Mouse (Mus musculus) hematopoietic stem cell, adult 5-6 weeks (primary cell): ENCODE measurements at regions not wholly inside any gene's neighbourhood (a gene's known extent, or its start where the extent isn't known, plus 50 kb on each side); places are given as distances from the start of the nearest gene placed in this dataset.
A peak's percentile ranks its signal among the peaks of the same experiment; 100 is the strongest.

Source experiments
- ATAC-seq, 2 experiments: fragments of 125-278 bp in 1 of 2; replicated peaks in 1 of 2; 2 replicates each; pipeline ENCODE4 v1.8.0; 2016 to 2017; ENCODE audit warnings: inconsistent platforms in 2 of 2, mild to moderate bottlenecking in 2 of 2, moderate number of reproducible peaks in 2 of 2, low read depth in 1 of 2, moderate TSS enrichment in 1 of 2; ENCODE audit not compliant: low FRiP score in 2 of 2, poor library complexity in 2 of 2, severe bottlenecking in 2 of 2, insufficient read depth in 1 of 2, low TSS enrichment in 1 of 2

DNA sequence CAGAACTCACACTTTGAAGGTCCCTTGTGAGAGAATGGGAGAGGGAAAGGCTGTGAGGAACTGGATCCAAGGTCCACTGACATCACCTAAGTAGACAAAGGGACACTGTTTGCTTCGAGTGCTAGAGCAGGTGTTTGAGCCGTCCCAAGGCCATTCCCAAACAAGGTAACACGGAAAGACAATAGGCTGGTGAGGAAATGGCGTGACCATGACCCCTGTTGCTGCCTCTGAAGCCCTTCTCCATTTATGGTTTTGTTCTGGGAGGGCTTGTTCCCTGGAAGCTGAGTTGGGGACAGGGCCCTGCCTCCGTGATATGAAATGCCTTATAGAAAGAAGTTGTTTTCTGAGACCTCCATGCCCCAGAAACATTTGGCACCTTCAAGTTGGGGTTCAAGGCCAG lies 130.6 kb downstream of the Psmg1 start:
- ATAC-seq: no peak

DNA sequence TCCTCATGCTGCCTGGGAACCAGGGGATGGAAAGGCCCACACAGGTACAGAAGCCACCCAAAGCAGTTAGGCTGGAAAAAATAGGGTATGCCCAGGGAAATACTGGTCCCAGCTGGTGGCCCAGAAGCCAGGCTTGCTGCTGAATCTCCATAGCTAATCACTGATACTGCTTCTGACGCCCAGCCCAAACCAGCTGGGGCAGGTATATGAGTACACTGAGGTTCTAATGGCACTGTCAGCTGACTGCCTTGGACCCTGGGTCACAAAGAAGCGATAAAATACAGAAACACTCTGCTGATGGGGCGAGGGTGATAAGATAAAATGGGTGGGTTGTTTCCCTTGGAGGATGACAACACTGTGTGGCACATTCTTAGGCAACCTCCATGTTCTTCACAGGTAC lies 133.4 kb downstream of the Psmg1 start:
- ATAC-seq: no peak

DNA sequence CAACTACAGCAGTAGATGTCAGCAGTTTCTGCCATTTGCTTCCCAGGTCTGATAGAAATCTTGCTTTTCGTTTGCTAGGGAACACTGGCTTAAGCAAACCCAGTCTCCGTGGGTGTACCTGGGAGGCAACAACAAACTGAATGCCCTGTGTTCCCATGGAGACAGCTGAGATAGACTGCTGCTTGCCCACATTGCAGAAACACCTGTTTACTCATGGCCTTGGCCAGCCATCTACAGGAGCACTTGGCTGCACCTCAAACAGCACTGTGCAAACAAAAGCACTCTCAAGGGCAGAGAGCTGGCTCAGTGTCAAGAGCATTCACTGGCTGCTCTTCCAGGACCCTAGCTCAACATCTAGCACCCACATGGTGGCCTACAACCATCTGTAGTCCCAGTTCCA lies 135.5 kb downstream of the Psmg1 start:
- no peak for ATAC-seq

DNA sequence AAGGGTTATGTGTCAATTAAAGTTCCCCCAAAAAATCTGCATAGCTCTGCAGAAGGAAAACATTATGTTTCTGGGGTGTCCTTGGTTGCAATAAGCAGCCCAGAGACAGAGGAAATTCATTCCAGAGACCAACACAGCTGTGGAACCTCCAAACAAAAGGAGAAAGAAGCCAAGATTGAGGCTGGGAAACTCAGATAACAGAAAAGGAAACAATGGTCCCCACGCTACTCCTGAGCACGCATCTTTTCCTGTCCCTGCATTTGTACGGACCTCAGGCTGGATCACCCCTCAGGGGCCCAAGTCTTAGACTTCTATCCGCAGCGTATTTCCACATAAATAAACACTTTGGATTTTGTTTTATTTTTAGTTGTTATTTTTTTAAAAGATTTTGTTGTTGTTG lies 138.9 kb downstream of the Psmg1 start:
- ATAC-seq: no peak

DNA sequence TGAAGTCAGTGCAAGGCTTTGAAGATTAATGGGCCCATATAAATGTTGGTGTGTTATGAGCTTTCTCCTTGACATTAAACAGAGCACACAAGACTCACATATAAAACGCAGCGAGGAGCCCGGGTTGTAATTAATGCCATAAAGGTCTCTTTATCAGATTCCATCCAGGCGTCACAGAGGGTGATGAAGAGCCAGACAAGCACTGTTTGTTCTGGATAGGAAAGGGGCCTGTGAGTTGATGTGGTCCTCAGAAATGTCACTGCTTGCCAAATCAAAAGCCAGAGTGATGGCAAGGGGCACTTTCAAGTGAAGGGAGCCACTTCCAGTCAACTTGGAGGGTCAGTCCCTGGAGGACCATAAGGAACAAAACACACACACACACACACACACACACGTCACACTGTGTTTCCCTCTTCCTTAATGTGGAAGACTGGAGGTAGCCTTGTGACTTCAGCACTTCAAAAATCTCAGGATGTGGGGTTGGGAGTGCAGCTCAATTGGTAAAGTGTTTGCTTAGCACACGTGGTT lies 142.1 kb downstream of the Psmg1 start:
- no peak for ATAC-seq

DNA sequence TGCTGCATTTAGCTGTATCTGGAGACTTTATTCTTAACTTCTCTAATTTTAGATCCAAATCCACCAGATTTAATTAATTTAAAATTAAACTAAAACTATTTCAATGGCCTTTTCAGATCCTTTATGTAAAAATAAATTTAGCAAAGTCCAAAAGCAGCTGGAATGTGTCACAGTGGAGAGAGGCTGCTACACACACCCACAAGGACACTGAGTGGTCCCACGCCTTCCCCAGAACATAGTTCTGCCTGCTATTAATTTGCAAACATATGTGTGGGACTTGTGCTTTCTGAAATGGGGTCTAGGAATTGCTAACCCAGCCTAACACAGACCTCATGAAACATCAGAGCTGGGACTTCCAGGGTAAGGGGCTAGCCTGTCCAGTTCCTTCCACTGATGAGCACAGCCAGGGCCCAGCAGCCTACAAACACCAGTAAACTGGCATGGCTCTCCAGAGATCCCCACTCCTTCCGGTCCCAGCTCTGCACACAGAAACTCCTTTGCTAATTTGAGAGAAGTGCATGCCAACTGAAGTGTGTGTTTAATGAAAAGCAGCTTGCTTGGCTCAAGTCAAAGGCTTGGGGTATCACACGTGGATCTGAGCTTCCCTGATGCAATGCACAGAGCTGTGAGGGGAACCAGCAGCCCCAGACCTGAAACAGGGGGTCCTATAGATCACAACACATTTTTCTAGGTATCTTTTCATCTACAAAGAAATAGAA lies 142.8 kb downstream of the Psmg1 start:
- no peak for ATAC-seq

DNA sequence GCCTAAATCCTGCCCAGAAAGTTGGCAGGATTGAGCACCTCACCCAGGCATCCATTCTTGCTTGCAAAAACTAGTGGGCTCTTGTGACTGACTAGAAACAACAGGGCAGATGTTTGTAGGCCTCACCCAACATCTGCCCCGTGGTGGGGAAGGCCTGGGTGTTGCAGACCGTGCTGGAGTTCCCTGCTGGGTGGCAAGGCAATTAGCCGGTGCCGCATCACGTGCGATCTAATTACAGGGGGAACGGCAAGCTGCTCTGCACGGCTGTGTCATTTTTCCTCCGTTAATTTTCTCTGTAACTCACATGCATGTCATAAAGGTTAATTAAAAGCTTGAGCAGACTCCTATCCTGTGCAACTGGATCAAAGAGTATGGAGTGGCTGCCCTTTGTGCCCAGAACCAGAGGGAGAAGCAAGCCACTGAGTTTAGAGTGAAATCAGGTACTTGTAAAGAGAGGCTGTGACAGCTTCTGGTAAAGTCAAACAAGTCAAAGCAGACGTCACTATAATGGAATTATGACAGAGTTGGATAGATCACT lies 143.5 kb downstream of the Ets2 start:
- ATAC-seq: no peak

DNA sequence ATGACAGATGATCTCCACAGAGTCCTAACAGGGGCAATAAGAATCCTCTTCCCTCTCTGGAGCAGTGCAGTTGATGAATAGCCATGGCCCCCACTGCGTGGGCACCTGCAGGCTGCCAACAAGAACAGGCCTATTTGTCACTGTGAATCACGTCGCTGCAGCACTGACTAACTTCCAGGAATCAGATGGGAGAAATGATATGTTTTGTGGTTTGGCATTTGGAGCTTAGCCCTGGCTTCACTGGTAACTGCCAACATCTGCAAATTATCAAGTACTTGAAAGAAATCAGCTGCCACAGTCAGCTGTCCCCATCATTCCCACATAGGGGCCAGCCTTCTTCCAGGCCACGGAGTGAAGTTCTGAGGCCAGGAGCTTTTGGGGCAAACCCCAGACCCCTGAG lies 142.8 kb downstream of the Ets2 start:
- peak; percentile 33 to 61 for ATAC-seq

DNA sequence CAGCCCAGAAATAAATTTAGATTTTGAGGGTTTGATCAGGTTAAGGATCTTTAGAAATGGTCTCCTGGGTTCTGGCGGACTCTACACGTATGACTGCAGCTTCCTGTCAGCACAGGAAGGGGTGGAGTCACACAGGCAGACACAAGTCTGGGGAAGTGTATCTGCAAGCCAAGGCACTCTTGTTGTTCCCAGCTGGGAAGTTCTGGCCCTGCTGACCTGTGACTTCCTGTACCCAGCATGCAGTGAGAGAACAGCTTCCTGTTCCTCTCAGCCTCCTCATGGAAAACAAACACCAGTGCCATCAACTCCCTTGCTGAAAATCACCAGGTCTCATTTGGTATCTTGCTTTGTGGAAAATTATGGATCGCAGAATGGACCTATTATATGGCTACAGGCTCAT lies 140.9 kb downstream of the Ets2 start:
- ATAC-seq: no peak

DNA sequence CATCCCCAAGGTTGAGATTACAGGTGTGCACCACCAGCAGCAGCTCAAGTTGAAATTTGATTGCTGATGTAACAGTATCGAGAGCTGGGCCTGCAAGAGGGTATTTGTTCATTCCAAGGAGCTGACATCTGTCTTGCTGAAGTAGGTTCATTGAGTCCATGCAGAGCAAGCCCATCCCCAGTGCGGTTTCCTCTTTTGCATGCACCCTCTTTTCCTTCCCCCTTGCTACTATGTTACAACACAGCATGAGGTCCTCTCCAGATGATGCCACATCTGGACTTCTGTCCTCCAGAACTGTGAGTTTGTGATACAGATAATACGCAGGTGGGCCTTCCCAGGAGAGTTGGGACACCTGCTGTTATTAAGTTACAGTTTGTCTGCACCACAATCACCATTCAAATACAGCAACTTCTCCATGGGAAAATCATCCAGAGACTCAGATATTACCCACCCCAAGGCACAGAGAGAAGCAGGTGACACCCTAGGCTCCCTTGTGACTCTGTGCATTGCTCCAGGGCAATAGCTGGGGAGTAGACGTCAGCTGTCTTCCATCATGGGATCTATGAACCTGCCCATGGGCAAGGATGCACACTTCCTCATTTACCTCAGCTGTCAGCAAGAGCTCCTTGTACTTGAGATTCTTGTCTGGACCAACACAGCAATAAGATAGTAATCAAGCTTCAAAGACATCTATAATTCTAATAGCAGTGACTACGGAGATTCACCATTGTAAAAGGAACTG lies 137.8 kb downstream of the Ets2 start:
- ATAC-seq: peak; percentile 76 to 93; a peak in 3 of 4 replicates

DNA sequence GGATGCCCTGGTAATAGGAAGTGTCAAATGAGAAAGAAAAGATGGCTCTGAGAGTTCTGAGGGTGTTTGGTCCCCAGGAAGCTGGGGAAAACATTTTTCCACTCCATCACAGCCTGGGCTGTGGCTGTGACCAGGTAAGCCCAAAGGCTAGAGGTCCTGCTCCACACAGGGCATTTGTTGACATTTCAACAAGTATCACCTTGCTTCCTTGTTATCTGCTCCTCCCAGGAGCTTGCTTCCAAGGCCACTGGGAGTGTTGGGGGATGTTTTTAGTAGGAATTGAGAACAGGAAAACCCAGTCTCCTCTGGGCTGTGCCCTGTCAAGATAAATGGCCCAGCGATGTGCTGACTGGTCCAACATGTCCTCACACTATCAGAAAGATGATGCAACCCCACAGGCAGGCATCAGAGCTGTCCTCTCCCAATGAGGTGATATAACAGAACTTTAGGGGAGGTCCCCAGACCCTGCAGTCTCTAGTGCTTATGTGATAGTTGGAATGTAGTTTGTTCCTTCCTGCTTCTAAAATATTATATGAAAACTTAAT lies 137.1 kb downstream of the Ets2 start:
- no peak; a peak in 1 of 4 replicates for ATAC-seq

DNA sequence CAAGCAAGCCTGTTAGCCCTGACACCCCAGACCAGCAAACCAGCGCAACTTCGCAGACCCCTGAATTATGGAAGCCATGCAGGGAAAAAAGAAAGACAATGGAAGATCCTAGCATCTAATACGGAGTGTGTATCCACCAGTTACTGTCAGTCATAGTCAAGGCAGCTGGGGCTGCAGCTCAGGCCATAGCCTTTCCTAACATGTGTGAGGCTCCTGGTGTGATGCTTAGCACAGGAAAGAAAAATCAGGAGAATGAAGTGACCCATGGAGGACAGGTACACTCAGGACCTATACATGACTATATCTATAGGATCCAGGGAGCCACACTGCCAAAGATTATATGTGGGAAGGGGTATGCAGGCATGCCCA lies 136.6 kb downstream of the Ets2 start:
- ATAC-seq: no peak

DNA sequence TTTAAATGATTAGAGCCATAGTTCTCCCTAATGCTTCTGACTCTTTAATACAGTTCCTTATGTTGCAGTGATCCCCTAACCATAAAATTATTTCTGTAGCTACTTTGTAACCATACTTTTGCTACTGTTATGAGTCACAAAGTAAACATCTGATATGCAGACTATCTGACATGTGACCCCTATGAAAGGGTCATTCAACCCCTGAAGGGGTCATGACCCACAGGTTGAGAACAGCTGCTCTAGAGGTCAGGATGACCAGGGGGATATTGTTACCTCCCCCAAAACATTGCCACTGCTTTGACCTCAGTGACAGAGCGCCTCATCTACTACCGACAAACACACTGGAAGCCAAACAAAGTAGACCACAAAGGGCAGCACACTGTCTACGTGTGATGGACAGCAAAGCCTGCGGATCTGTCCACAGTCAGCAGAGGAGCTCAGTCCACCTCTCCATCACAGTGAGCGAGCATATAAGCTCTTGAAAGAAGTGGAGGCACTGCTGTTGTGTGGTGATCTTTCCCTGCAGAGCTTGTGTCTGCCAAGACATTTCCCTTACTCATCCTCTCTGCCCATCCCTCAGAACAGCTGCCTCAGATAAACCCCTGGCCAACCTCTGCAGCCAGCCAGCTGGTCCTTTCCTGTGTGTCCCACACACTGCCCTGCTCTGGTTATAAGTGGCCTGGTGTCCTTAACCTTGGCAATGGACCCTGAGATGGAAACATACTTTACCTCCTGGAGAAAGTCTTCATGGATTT lies 136.0 kb downstream of the Ets2 start:
- no peak for ATAC-seq

DNA sequence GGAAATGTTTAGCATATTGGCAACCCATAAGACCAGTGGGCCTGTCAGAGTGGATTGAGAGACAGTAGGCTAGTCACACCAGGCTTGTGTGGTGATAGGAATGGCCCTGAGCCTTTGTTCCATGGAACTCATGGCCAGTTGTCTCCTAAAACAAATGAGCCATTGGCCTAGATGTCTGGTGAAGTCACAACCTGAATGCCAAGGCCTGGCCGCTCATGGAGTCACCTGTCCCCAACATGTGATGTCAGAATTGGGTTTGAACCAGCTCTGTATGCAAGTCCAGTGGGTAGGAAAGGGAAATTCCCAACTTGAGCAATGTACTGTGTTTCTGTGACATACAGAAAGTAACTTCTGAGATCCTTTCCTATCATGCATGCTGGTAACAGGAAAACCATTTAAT lies 134.1 kb downstream of the Ets2 start:
- ATAC-seq: no peak

DNA sequence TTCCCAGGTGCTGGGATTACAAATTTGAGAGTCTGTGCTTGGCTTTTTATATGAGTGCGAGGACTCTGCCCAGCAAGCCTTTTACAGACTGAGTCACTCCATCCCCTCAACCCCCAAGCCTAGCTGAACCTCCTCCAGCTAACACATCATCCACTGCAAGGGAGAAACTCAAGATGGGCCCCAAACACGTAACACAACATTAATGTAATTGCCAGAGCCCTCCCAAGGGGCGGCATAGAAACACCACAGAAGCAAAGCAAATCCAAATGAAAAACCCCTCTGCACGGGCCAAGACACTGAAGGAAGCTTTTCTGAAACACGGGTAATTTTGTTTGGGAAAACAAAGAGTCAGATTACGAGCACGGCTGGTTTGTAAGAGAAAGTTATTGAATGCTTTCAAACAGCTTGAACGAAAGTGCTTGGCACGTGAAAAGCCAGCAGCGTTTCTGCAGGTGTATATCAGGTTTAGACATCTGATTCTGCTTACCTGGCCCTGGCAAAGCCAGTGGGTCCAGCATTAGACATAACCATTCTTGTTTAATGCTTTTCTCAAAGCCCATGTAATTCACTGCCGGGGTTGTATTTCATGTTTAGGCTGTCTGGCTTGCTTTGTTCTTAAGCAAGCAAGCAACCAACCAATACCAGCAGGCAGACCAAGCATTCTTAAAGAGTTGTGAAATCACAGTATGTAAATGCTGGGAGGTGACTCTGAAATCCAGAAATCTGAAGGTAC lies 132.8 kb downstream of the Ets2 start:
- no peak for ATAC-seq

DNA sequence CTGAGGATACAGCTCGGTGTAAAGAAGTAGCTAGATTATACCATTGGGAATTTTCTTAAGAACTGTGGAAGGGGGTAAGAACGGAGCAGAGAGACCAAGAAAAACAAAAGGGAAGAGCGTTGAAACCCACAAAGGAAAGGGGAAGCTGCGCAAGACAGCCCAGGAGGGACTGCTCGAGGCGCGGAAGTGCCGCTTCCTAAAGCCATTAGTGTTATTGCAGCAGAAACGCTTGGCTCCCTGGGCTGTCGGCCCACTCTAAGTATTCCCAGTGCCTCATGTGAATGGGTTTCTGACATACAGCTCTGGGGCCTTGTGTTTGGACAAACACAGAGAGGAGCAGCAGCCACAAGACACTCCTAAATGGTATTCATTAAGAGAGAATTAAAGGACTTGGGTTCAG lies 131.6 kb downstream of the Ets2 start:
- ATAC-seq: peak; percentile 78 to 79

DNA sequence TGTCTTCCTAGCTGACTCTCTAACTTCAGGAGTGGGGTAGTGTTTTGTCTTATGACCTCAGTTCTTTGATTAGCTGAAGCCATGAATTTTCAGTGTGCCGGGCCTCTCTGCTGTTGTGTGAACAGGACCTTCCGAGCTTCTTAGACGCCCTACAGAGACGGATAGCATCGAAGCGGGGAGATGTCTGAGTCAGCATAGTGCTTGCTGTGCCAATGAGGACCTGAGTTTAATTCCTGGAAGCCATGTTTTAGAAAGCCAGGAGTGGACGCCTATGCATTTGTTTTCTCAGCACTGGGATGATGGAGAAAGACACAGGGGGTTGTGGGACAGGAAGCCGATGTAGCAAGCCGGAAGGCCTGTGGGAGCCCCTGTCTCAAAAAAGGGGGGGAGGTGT lies 130.5 kb downstream of the Ets2 start:
- no peak for ATAC-seq
